Mouse (Mus musculus) frontal cortex, postnatal 36 days (tissue): ENCODE data around the gene Mcm10.

Experiments
- DNase-seq, 2 experiments: peaks; one replicate each; pipeline ENCODE4 v3.0.0; 2022; ENCODE audit warnings: low spot score in 2 of 2

Mcm10 gene

GRCm38 (mm10) chr2:5032665-5033064, 20.1 kb upstream of the Mcm10 start:
- no peak for DNase-seq

GRCm38 (mm10) chr2:5031215-5031614, 18.6 kb upstream of the Mcm10 start:
- peak; percentile 27 to 49 for DNase-seq

- no peak for DNase-seq
Observed at GRCm38 (mm10) chr2:5029808-5030207, 17.2 kb upstream of the Mcm10 start.

GRCm38 (mm10) chr2:5028047-5028446, 15.5 kb upstream of the Mcm10 start:
- DNase-seq = no peak

GRCm38 (mm10) chr2:5027057-5027456, 14.5 kb upstream of the Mcm10 start:
- no peak for DNase-seq

- no peak for DNase-seq
Observed at GRCm38 (mm10) chr2:5025162-5025733, 12.7 kb upstream of the Mcm10 start.

- DNase-seq = no peak
Observed at GRCm38 (mm10) chr2:5023699-5024399, 11.3 kb upstream of the Mcm10 start.

- no peak for DNase-seq
Observed at GRCm38 (mm10) chr2:5023275-5023674, 10.7 kb upstream of the Mcm10 start.

GRCm38 (mm10) chr2:5019708-5020107, 7.1 kb upstream of the Mcm10 start:
- peak; percentile 50 to 67 for DNase-seq

- DNase-seq = no peak
Observed at GRCm38 (mm10) chr2:5016922-5017321, 4.3 kb upstream of the Mcm10 start.

- no peak for DNase-seq
Observed at GRCm38 (mm10) chr2:5015527-5015926, 2.9 kb upstream of the Mcm10 start.

GRCm38 (mm10) chr2:5014616-5015015, 2.0 kb upstream of the Mcm10 start:
- no peak for DNase-seq

- DNase-seq = no peak
Observed at GRCm38 (mm10) chr2:5011898-5012490, 597 bp downstream of the Mcm10 start.

- DNase-seq = no peak
Observed at GRCm38 (mm10) chr2:5007107-5007506, 5.5 kb downstream of the Mcm10 start.

- DNase-seq = no peak
Observed at GRCm38 (mm10) chr2:5001266-5001665, 11.3 kb downstream of the Mcm10 start.

- DNase-seq = no peak
Observed at GRCm38 (mm10) chr2:4998905-4999304, 13.7 kb downstream of the Mcm10 start.

GRCm38 (mm10) chr2:4996421-4996824, 16.2 kb downstream of the Mcm10 start:
- no peak for DNase-seq

- no peak for DNase-seq
Observed at GRCm38 (mm10) chr2:4995646-4996045, 16.9 kb downstream of the Mcm10 start.

GRCm38 (mm10) chr2:4994436-4994835, 18.2 kb downstream of the Mcm10 start:
- no peak for DNase-seq

- DNase-seq = peak; percentile 46 to 52
Observed at GRCm38 (mm10) chr2:4993584-4993983, 19.0 kb downstream of the Mcm10 start.

GRCm38 (mm10) chr2:4988826-4989424, 23.7 kb downstream of the Mcm10 start:
- no peak for DNase-seq

- no peak for DNase-seq
Observed at GRCm38 (mm10) chr2:4987388-4988180, 25.0 kb downstream of the Mcm10 start.
